Mouse (Mus musculus) liver, postnatal 0 days (tissue): ENCODE measurements at regions not wholly inside any gene's neighbourhood (a gene's known extent, or its start where the extent isn't known, plus 50 kb on each side); places are given as distances from the start of the nearest gene placed in this dataset.

Experiments used
- CTCF ChIP-seq: sonication (generic); IDR thresholded peaks from 2 replicates; pipeline ENCODE4 v1.5.1; 2016; ENCODE audit warnings: antibody characterized with exemption, low read depth
- EP300 ChIP-seq: IDR thresholded peaks from 2 replicates; pipeline ENCODE4 v1.6.1; 2016; ENCODE audit warnings: antibody characterized with exemption, low read depth, mild to moderate bottlenecking

DNA sequence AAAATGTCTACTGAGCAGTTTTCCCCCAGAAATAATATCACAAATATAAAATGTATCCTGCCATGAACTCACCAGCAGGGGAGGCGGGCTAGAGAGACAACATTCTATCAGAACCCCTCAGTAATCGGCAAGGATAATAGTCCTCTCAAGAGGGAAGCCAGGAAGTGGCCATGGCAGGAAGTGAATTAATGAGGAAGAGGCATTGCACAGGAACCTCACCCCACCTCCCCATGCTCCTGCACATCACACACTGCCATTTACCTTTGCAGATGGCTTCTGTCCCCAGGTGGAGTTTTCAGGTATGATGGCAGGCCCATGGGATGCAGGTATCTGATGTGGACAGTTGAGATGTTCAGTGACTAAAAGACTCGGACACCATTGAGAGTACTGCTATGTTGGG is 185.9 kb upstream of the Tgfbr2 start:
- TF ChIP-seq CTCF, result no peak
- TF ChIP-seq EP300, result no peak
